Mouse (Mus musculus) liver, embryonic 15.5 days (tissue): Measurements from ENCODE around the gene Capn5. TPM values are rescaled to one million over a fixed set of nuclear protein-coding genes. Genes with fewer than 3 reads are reported as not detected.
A peak's percentile ranks its signal among the peaks of the same experiment; 100 is the strongest.

Experiments
- ATAC-seq: fragments of 200-750 bp; cut with Nextera tagmentation; 2 replicates; pipeline ENCODE4 v1.8.0; 2017; ENCODE audit warnings: moderate number of reproducible peaks, mild to moderate bottlenecking, moderate library complexity; ENCODE audit not compliant: insufficient read depth
- H3K27ac ChIP-seq: fragments of 300-500 bp; sonication (generic); replicated peaks from 2 replicates; pipeline ENCODE4 v1.5.1; 2015; ENCODE audit warnings: mild to moderate bottlenecking, inconsistent platforms
- H3K27me3 ChIP-seq: fragments of 300-500 bp; sonication (generic); 2 replicates; pipeline ENCODE4 v1.6.1; 2015; ENCODE audit warnings: mild to moderate bottlenecking, inconsistent platforms
- H3K36me3 ChIP-seq: fragments of 300-500 bp; sonication (generic); replicated peaks from 2 replicates; pipeline ENCODE4 v1.6.1; 2015; ENCODE audit warnings: moderate library complexity, mild to moderate bottlenecking, inconsistent platforms
- H3K4me1 ChIP-seq: fragments of 300-500 bp; sonication (generic); replicated peaks from 2 replicates; pipeline ENCODE4 v1.6.1; 2015; ENCODE audit warnings: inconsistent platforms
- H3K4me2 ChIP-seq: fragments of 300-500 bp; sonication (generic); 2 replicates; pipeline ENCODE4 v1.6.1; 2015; ENCODE audit warnings: moderate library complexity, mild to moderate bottlenecking, inconsistent platforms
- H3K4me3 ChIP-seq: fragments of 300-500 bp; sonication (generic); replicated peaks from 2 replicates; pipeline ENCODE4 v1.5.1; 2015; ENCODE audit warnings: mild to moderate bottlenecking, inconsistent platforms
- H3K9ac ChIP-seq: fragments of 300-500 bp; sonication (generic); 2 replicates; pipeline ENCODE4 v1.6.1; 2015; ENCODE audit warnings: moderate library complexity, mild to moderate bottlenecking, inconsistent platforms
- H3K9me3 ChIP-seq: fragments of 300-500 bp; sonication (generic); replicated peaks from 2 replicates; pipeline ENCODE4 v1.6.1; 2016; ENCODE audit warnings: inconsistent platforms
- WGBS: fragments of 180-500 bp; shearing (Covaris S2); methylation state at CpG from one replicate; pipeline ENCODE4 v1.1.7; 2015; ENCODE audit warnings: mixed read lengths; ENCODE audit not compliant: insufficient replicate concordance; 5-methylcytosine and 5-hydroxymethylcytosine counted together
- polyA plus RNA-seq: library from polyadenylated mRNA; unstranded; fragments of >200 nt; fragmentation: Nextera tagmentation; extraction: Ambion mirVana; gene quantifications from 2 replicates; pipeline ENCODE4 v1.2.1, GENCODE M21; 2015

Gene Capn5
- polyA plus RNA-seq, 1 experiment from 2014 or later = 14.3 TPM

- no peaks in the 10 kb centered on the region for H3K27me3 ChIP-seq
- H3K36me3 ChIP-seq = no peaks in the 10 kb centered on the region
- H3K27ac ChIP-seq = peak overlapping the region; percentile 97
- no peaks in the 10 kb centered on the region for H3K9me3 ChIP-seq
- H3K4me1 ChIP-seq = peaks cover 81% of the 10 kb centered on the region
- 22% methylated on average over 8 of the region's 8 CpGs for WGBS
- peak overlapping the region; percentile 88 for H3K4me2 ChIP-seq
- H3K4me3 ChIP-seq = peak overlapping the region; percentile 96
- ATAC-seq = peak; percentile 51
- peak overlapping the region; percentile 86 for H3K9ac ChIP-seq
Measured at GRCm38 (mm10) chr7:98176322-98177070, 1.6 kb downstream of the Capn5 start.

GRCm38 (mm10) chr7:98174883-98175755, 3.0 kb downstream of the Capn5 start:
- peaks cover 95% of the 10 kb centered on the region for H3K4me1 ChIP-seq
- H3K27me3 ChIP-seq = no peaks in the 10 kb centered on the region
- 42% methylated on average over 4 of the region's 4 CpGs for WGBS
- peak overlapping the region; percentile 86 for H3K9ac ChIP-seq
- peak overlapping the region; percentile 96 for H3K4me3 ChIP-seq
- H3K4me2 ChIP-seq = peak overlapping the region; percentile 88
- ATAC-seq = peak; percentile 71
- H3K9me3 ChIP-seq = no peaks in the 10 kb centered on the region
- H3K27ac ChIP-seq = peak overlapping the region; percentile 97
- no peaks in the 10 kb centered on the region for H3K36me3 ChIP-seq

GRCm38 (mm10) chr7:98173408-98173807, 4.7 kb downstream of the Capn5 start:
- Histone ChIP-seq H3K4me2 (peak overlapping the region; percentile 88), H3K27ac (peak overlapping the region; percentile 97), H3K4me3 (no peak overlapping the region), H3K9me3 (no peaks in the 10 kb centered on the region), H3K36me3 (0 out of 2 replicates have a peak, but pooled peaks cover 5% of the 10 kb centered on the region), H3K9ac (peak overlapping the region; percentile 37), H3K27me3 (no peaks in the 10 kb centered on the region), H3K4me1 (peaks cover 90% of the 10 kb centered on the region)
- ATAC-seq = no peak
- 22% methylated on average over 4 of the region's 4 CpGs for WGBS

GRCm38 (mm10) chr7:98172661-98173060, 5.4 kb downstream of the Capn5 start:
- Histone ChIP-seq H3K4me2 (peak overlapping the region; percentile 16; the same call in 1 of the 2 replicates), H3K9me3 (no peaks in the 10 kb centered on the region), H3K27me3 (no peaks in the 10 kb centered on the region), H3K9ac (peak overlapping the region; percentile 62; the same call in 1 of the 2 replicates), H3K36me3 (0 out of 2 replicates have a peak, but pooled peaks cover 5% of the 10 kb centered on the region), H3K4me1 (peaks cover 94% of the 10 kb centered on the region), H3K4me3 (no peak overlapping the region), H3K27ac (peak overlapping the region; percentile 97)
- ATAC-seq = no peak
- 85% methylated on average over 8 of the region's 8 CpGs for WGBS

- Histone ChIP-seq H3K27me3 (no peaks in the 10 kb centered on the region), H3K4me1 (peaks cover 85% of the 10 kb centered on the region), H3K9me3 (no peaks in the 10 kb centered on the region), H3K9ac (peak overlapping the region; percentile 62), H3K27ac (peak overlapping the region; percentile 97), H3K4me2 (peak overlapping the region; percentile 73), H3K4me3 (peak overlapping the region; percentile 42), H3K36me3 (0 out of 2 replicates have a peak, but pooled peaks cover 5% of the 10 kb centered on the region)
- peak; percentile 85 for ATAC-seq
- 25% methylated on average over 6 of the region's 6 CpGs for WGBS
Measured at GRCm38 (mm10) chr7:98171141-98172073, 6.7 kb downstream of the Capn5 start.

- Histone ChIP-seq H3K9me3 (no peaks in the 10 kb centered on the region), H3K4me2 (peak overlapping the region; percentile 60), H3K27ac (peak overlapping the region; percentile 80), H3K9ac (peak overlapping the region; percentile 53), H3K27me3 (no peaks in the 10 kb centered on the region), H3K4me1 (peaks cover 85% of the 10 kb centered on the region), H3K36me3 (peaks cover 25% of the 10 kb centered on the region), H3K4me3 (peak overlapping the region; percentile 17; the same call in 1 of the 2 replicates)
- ATAC-seq = peak; percentile 71
- WGBS = 24% methylated on average over 10 of the region's 10 CpGs
Measured at GRCm38 (mm10) chr7:98164999-98165528, 13.0 kb downstream of the Capn5 start.

- Histone ChIP-seq H3K27ac (peak overlapping the region; percentile 80; the same call in 1 of the 2 replicates), H3K9ac (peak overlapping the region; percentile 53; the same call in 1 of the 2 replicates), H3K36me3 (peaks cover 26% of the 10 kb centered on the region), H3K4me1 (peaks cover 85% of the 10 kb centered on the region), H3K4me2 (peak overlapping the region; percentile 60), H3K9me3 (no peaks in the 10 kb centered on the region), H3K4me3 (no peak overlapping the region), H3K27me3 (no peaks in the 10 kb centered on the region)
- 66% methylated on average over 9 of the region's 9 CpGs for WGBS
- no peak for ATAC-seq
Measured at GRCm38 (mm10) chr7:98164382-98164998, 13.6 kb downstream of the Capn5 start.

GRCm38 (mm10) chr7:98163700-98164099, 14.4 kb downstream of the Capn5 start:
- Histone ChIP-seq H3K9me3 (no peaks in the 10 kb centered on the region), H3K4me3 (no peak overlapping the region), H3K27me3 (no peaks in the 10 kb centered on the region), H3K4me2 (no peak overlapping the region), H3K4me1 (peaks cover 88% of the 10 kb centered on the region), H3K9ac (no peak overlapping the region), H3K36me3 (peaks cover 30% of the 10 kb centered on the region), H3K27ac (no peak overlapping the region; the same call in 1 of the 2 replicates)
- 53% methylated on average over 3 of the region's 3 CpGs for WGBS
- ATAC-seq = no peak

GRCm38 (mm10) chr7:98162239-98162638, 15.8 kb downstream of the Capn5 start:
- no peak overlapping the region for H3K9ac ChIP-seq
- H3K4me2 ChIP-seq = no peak overlapping the region
- H3K36me3 ChIP-seq = peaks cover 39% of the 10 kb centered on the region
- no peak overlapping the region for H3K27ac ChIP-seq
- no peak overlapping the region for H3K4me3 ChIP-seq
- no peaks in the 10 kb centered on the region for H3K27me3 ChIP-seq
- H3K4me1 ChIP-seq = peaks cover 95% of the 10 kb centered on the region
- no peaks in the 10 kb centered on the region for H3K9me3 ChIP-seq
- 58% methylated on average over 6 of the region's 6 CpGs for WGBS
- ATAC-seq = no peak
